ENCODE assay signal across 26 mouse cellular contexts in the genomic region with DNA sequence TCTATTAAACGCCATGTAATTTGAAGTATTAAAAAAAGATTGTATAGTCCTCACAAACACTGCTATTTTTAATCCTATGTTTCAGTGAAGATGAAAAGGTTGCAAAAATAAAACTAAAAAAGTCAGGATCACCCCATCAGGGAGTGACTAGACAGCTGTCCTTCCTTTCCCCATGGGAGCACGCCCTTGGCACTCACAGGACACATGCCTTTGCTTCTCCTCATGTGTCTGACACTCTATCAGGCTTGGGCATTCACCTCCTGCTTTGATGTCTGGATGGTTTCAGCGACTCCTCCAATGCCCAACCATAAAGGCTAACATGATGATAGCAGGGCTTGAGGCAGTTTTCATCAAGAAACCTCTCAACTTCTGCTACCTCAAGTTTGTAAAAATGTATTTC. TPM values are rescaled to one million over a fixed set of nuclear protein-coding genes. Genes with fewer than 3 reads are reported as not detected.
A peak's percentile ranks its signal among the peaks of the same experiment; 100 is the strongest.
DNase-seq lines count a peak whose midpoint lies in the region; ATAC-seq and TF ChIP-seq lines count a peak whose summit lies in the region.
"Had no signal": no experiment of that assay in that cellular context is flagged by ENCODE, and none has a peak within 500 bp of the region (broad histone marks: within the 10 kb centered on the region; RNA-seq: fewer than 3 reads in every experiment).

No protein-coding gene starts in this region.

- no peak for TF ChIP-seq CTCF in gastrocnemius, adult 2 months (IDR thresholded peaks at IDR 0.05)

- no peak overlapping the region for H3K9ac ChIP-seq in embryonic facial prominence, embryonic 14.5 days (ENCODE audit: low read depth, low read length)
- H3K9ac ChIP-seq: embryonic facial prominence, embryonic 13.5 days; forebrain, embryonic 13.5 days; forebrain, embryonic 15.5 days had no signal

- H3K4me1 ChIP-seq in embryonic facial prominence, embryonic 14.5 days (ENCODE audit: control insufficient read depth, insufficient read depth, low read length), result no peaks in the 10 kb centered on the region
- H3K4me1 ChIP-seq in embryonic facial prominence, embryonic 10.5 days, result no peaks in the 10 kb centered on the region
- H3K4me1 ChIP-seq: embryonic facial prominence, embryonic 13.5 days; forebrain, embryonic 13.5 days; forebrain, embryonic 15.5 days had no signal

- DNase-seq in embryonic facial prominence, embryonic 14.5 days (ENCODE audit: low spot score), result peak; percentile 31
- DNase-seq in embryonic facial prominence, embryonic 10.5 days (ENCODE audit: low spot score), result no peak
- DNase-seq in gastrocnemius, adult 2 months, result peak; percentile 64
- no peak for DNase-seq in gastrocnemius, postnatal 4 days (ENCODE audit: low spot score in 2 of 2)
- peak; percentile 25 for DNase-seq in gastrocnemius, postnatal 14 days
- DNase-seq in skeletal muscle tissue, adult 2 months (ENCODE audit: low read depth, low spot score), result peak; percentile 54
- DNase-seq in urinary bladder, adult 18-20 months (ENCODE audit: low spot score in 2 of 2), result no peak
- DNase-seq: adrenal gland, adult 8-10 months; adrenal gland, postnatal 14 days; adrenal gland, postnatal 36 days; B cell, adult 2 months; cerebellum, adult 11-12 months; cerebellum, adult 2 months; cerebellum, adult 9-10 months; cerebellum, postnatal 25 days had no signal

- no peak overlapping the region for H3K4me3 ChIP-seq in embryonic facial prominence, embryonic 14.5 days (ENCODE audit: low read depth, low read length)
- no peak overlapping the region for H3K4me3 ChIP-seq in embryonic facial prominence, embryonic 10.5 days
- H3K4me3 ChIP-seq in gastrocnemius, adult 2 months, result no peak overlapping the region
- H3K4me3 ChIP-seq: embryonic facial prominence, embryonic 13.5 days; forebrain, embryonic 13.5 days; forebrain, embryonic 15.5 days had no signal

- ATAC-seq in embryonic facial prominence, embryonic 14.5 days (ENCODE audit: low read depth), result no peak; the same call in 1 of the 2 replicates
- ATAC-seq: activated CD4-positive, CD25-positive, alpha-beta regulatory T cell, adult 4 months; CD4-positive, CD25-positive, alpha-beta regulatory T cell, adult 4 months; forebrain, embryonic 13.5 days; forebrain, embryonic 15.5 days; Patski had no signal

- H3K27ac ChIP-seq in embryonic facial prominence, embryonic 14.5 days (replicated peaks; ENCODE audit: low read depth, low read length), result no peak overlapping the region
- no peak overlapping the region for H3K27ac ChIP-seq in embryonic facial prominence, embryonic 10.5 days (replicated peaks)
- H3K27ac ChIP-seq in gastrocnemius, adult 2 months, result peak overlapping the region; percentile 66
- H3K27ac ChIP-seq: embryonic facial prominence, embryonic 13.5 days; forebrain, embryonic 13.5 days; forebrain, embryonic 15.5 days had no signal

- intact Hi-C loops in gastrocnemius, adult 2 months (cut with DNase I), result no loop called here
- intact Hi-C loops in gastrocnemius, postnatal 14 days (cut with DNase I; ENCODE audit: low total_unique reads), result no loop called here

- no peak overlapping the region for H3K4me2 ChIP-seq in embryonic facial prominence, embryonic 14.5 days (ENCODE audit: low read depth, low read length)
- H3K4me2 ChIP-seq: embryonic facial prominence, embryonic 13.5 days; forebrain, embryonic 13.5 days; forebrain, embryonic 15.5 days had no signal

- H3K27me3 ChIP-seq in embryonic facial prominence, embryonic 14.5 days (replicated peaks; ENCODE audit: control insufficient read depth, insufficient read depth, low read length), result no peaks in the 10 kb centered on the region
- no peaks in the 10 kb centered on the region for H3K27me3 ChIP-seq in embryonic facial prominence, embryonic 10.5 days (replicated peaks; ENCODE audit: low read depth, poor library complexity, severe bottlenecking)
- H3K27me3 ChIP-seq: CH12.LX; embryonic facial prominence, embryonic 13.5 days; forebrain, embryonic 13.5 days; forebrain, embryonic 15.5 days had no signal

- 69% methylated on average over 3 of the region's 3 CpGs for WGBS in embryonic facial prominence, embryonic 14.5 days
- WGBS in embryonic facial prominence, embryonic 10.5 days, result 83% methylated on average over 3 of the region's 3 CpGs

- no peaks in the 10 kb centered on the region for H3K36me3 ChIP-seq in embryonic facial prominence, embryonic 14.5 days (ENCODE audit: control insufficient read depth, insufficient read depth, low read length)
- no peaks in the 10 kb centered on the region for H3K36me3 ChIP-seq in embryonic facial prominence, embryonic 10.5 days (replicated peaks)
- H3K36me3 ChIP-seq: embryonic facial prominence, embryonic 13.5 days; forebrain, embryonic 15.5 days; G1E had no signal

- no peaks in the 10 kb centered on the region for H3K9me3 ChIP-seq in embryonic facial prominence, embryonic 14.5 days (ENCODE audit: control insufficient read depth, low read length)
- H3K9me3 ChIP-seq in embryonic facial prominence, embryonic 10.5 days, result no peaks in the 10 kb centered on the region; the same call in 1 of the 2 replicates
- H3K9me3 ChIP-seq: embryonic facial prominence, embryonic 13.5 days had no signal

RNA-seq across cellular contexts. Expression of gene Gm4737, which starts 12.1 kb away (rescaled TPM):
- 2.5 and 3.6 TPM in 2 replicates for polyA plus RNA-seq in embryonic facial prominence, embryonic 14.5 days (2014; fragmentation: Nextera tagmentation; extraction: Ambion mirVana)
- polyA plus RNA-seq in embryonic facial prominence, embryonic 10.5 days (2016; fragmentation: Nextera tagmentation; extraction: Ambion mirVana), result 2.7 and 2.8 TPM in 2 replicates
- 10 to 100 TPM; 15.3 to 18.4 TPM for total RNA-seq in gastrocnemius, adult 2 months (2021)
- 10 to 100 TPM; 20.0 to 29.4 TPM for total RNA-seq in gastrocnemius, postnatal 4 days (2021)
- total RNA-seq in gastrocnemius, postnatal 14 days (2021), result 10 to 100 TPM; 18.9 to 20.1 TPM

RNA-seq across cellular contexts. Expression of gene Cd96, which starts 46.9 kb away (rescaled TPM):
- 0.18 and 0.35 TPM in 2 replicates for polyA plus RNA-seq in embryonic facial prominence, embryonic 14.5 days (2014; fragmentation: Nextera tagmentation; extraction: Ambion mirVana)
- polyA plus RNA-seq in embryonic facial prominence, embryonic 10.5 days (2016; fragmentation: Nextera tagmentation; extraction: Ambion mirVana), result 0.15 TPM in 1 of 2 replicates, not detected in the other
- total RNA-seq in gastrocnemius, adult 2 months (2021), result not detected
- total RNA-seq in gastrocnemius, postnatal 4 days (2021), result not detected
- total RNA-seq in gastrocnemius, postnatal 14 days (2021), result under 1 TPM in 1 of 2 experiments, not detected in 1; 0.09 TPM
- total RNA-seq: adrenal gland, postnatal 14 days; adrenal gland, postnatal 36 days; G1E had no signal
- polyA plus RNA-seq: cortical plate, adult 2 months; embryonic facial prominence, embryonic 11.5 days; embryonic facial prominence, embryonic 13.5 days; forebrain, embryonic 11.5 days; forebrain, embryonic 13.5 days; forebrain, embryonic 15.5 days; G1E had no signal

Comparison
In these comparisons a context has a peak if more than half of its experiments do, and no peak if none do; other contexts are left out.
1. DNase-seq: peak in embryonic facial prominence, embryonic 14.5 days (single experiment), gastrocnemius, adult 2 months (single experiment), gastrocnemius, postnatal 14 days (single experiment) and skeletal muscle tissue, adult 2 months (single experiment); none in embryonic facial prominence, embryonic 10.5 days (single experiment), gastrocnemius, postnatal 4 days (0 of 2) and urinary bladder, adult 18-20 months (0 of 2).